Mouse (Mus musculus) kidney, postnatal 0 days (tissue): ENCODE data around the gene Lgr6. TPM values are rescaled to one million over a fixed set of nuclear protein-coding genes. Genes with fewer than 3 reads are reported as not detected.

Source experiments
- ATAC-seq: fragments of 200-750 bp; cut with Nextera tagmentation; replicated peaks from 2 replicates; pipeline ENCODE4 v1.8.0; 2017; ENCODE audit warnings: low read depth, moderate number of reproducible peaks, moderate TSS enrichment, moderate library complexity; ENCODE audit not compliant: low FRiP score
- DNase-seq: peaks from one replicate; pipeline ENCODE4 v3.0.0-alpha.2; 2016; ENCODE audit warnings: low spot score
- H3K27ac ChIP-seq: fragments of 300-500 bp; sonication (generic); 2 replicates; pipeline ENCODE4 v1.5.1; 2014; ENCODE audit warnings: mild to moderate bottlenecking
- H3K27me3 ChIP-seq: fragments of 300-500 bp; sonication (generic); 2 replicates; pipeline ENCODE4 v1.6.1; 2014; ENCODE audit warnings: low read length, mixed read lengths; ENCODE audit not compliant: insufficient read depth
- H3K36me3 ChIP-seq: fragments of 300-500 bp; sonication (generic); 2 replicates; pipeline ENCODE4 v1.6.1; 2014; ENCODE audit warnings: low read length, mixed read lengths; ENCODE audit not compliant: insufficient read depth
- H3K4me1 ChIP-seq: fragments of 300-500 bp; sonication (generic); replicated peaks from 2 replicates; pipeline ENCODE4 v1.6.1; 2014; ENCODE audit warnings: antibody characterized with exemption, low read length, mixed read lengths; ENCODE audit not compliant: insufficient read depth
- H3K4me2 ChIP-seq: fragments of 300-500 bp; sonication (generic); 2 replicates; pipeline ENCODE4 v1.6.1; 2014; ENCODE audit warnings: mild to moderate bottlenecking, low read length, moderate library complexity, mixed read lengths
- H3K4me3 ChIP-seq: fragments of 300-500 bp; sonication (generic); replicated peaks from 2 replicates; pipeline ENCODE4 v1.5.1; 2014; ENCODE audit warnings: low read depth, low read length
- H3K9ac ChIP-seq: fragments of 300-500 bp; sonication (generic); 2 replicates; pipeline ENCODE4 v1.6.1; 2014; ENCODE audit warnings: low read depth, low read length
- H3K9me3 ChIP-seq: fragments of 300-500 bp; sonication (generic); replicated peaks from 2 replicates; pipeline ENCODE4 v1.6.1; 2016; ENCODE audit warnings: low read length, inconsistent platforms, mixed read lengths
- CTCF ChIP-seq: IDR thresholded peaks from 2 replicates; pipeline ENCODE4 v1.5.1; 2016; ENCODE audit warnings: antibody characterized with exemption, low read depth, mild to moderate bottlenecking, moderate library complexity
- WGBS: fragments of 180-500 bp; shearing (Covaris S2); extraction: QIAGEN DNeasy Blood & Tissue Kit; methylation state at CpG from one replicate; pipeline ENCODE4 v1.1.7; 2014; 5-methylcytosine and 5-hydroxymethylcytosine counted together
- polyA plus RNA-seq: library from polyadenylated mRNA; unstranded; fragments of >200 nt; fragmentation: Nextera tagmentation; extraction: Ambion mirVana; gene quantifications from 2 replicates; pipeline ENCODE4 v1.2.1, GENCODE M21; 2015

Gene Lgr6
- polyA plus RNA-seq, 1 experiment from 2014 or later, result 0.83 TPM

DNA sequence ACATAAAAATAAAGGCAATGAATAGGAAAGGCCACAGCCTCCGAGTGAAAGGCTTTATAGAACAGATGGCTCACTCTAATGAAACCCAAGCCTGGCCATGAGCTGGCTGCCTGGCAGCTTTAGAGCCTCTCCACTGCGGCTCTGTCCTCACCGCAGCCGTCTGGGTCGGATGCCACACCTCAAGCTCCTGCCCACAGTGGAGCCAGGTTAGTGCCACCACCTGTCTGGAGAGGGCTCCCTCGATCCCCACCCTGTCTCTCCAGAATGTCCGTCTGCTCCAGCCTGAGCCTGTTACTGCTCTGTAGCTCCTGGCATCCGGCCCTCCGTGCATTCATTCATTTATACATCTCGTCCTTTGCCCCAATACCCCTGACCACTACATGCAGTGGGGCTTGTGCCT lies 15.4 kb downstream of the Lgr6 start:
- no peak for ATAC-seq
- no peaks in the 10 kb centered on the region for H3K4me1 ChIP-seq
- no peak overlapping the region for H3K4me2 ChIP-seq
- H3K27ac ChIP-seq, result no peak overlapping the region
- H3K4me3 ChIP-seq, result no peak overlapping the region
- H3K9me3 ChIP-seq, result no peaks in the 10 kb centered on the region
- H3K36me3 ChIP-seq, result no peaks in the 10 kb centered on the region
- H3K9ac ChIP-seq, result no peak overlapping the region
- 79% methylated on average over 10 of the region's 10 CpGs for WGBS
- no peak for DNase-seq
- TF ChIP-seq CTCF, result no peak
- H3K27me3 ChIP-seq, result 0 out of 2 replicates have a peak, but pooled peaks cover 9% of the 10 kb centered on the region

DNA sequence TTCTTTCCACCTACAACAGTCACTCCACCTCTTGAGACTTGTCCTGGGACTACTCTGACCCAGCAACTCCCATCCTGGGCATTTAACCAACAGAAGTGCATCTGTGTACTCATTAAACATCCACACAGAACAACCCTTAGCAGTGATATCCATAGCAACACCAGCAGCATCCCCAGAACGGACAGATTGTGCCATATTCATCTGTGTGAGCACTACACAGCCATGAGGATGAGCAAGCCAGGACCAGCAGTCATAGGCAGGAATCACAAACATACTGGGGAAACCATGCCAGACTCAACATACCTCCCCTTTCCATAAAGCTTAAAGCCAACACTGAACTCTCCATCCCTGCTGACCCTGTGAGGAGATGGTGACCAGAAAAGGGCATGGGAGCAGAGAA lies 17.7 kb downstream of the Lgr6 start:
- H3K4me2 ChIP-seq, result no peak overlapping the region
- no peak overlapping the region for H3K27ac ChIP-seq
- H3K27me3 ChIP-seq, result peaks cover 14% of the 10 kb centered on the region; the same call in 1 of the 2 replicates
- 71% methylated on average over 1 of the region's 1 CpGs for WGBS
- no peak for TF ChIP-seq CTCF
- DNase-seq (no peak), ATAC-seq (no peak)
- no peak overlapping the region for H3K9ac ChIP-seq
- no peaks in the 10 kb centered on the region for H3K9me3 ChIP-seq
- no peaks in the 10 kb centered on the region for H3K36me3 ChIP-seq
- H3K4me1 ChIP-seq, result no peaks in the 10 kb centered on the region
- H3K4me3 ChIP-seq, result no peak overlapping the region

DNA sequence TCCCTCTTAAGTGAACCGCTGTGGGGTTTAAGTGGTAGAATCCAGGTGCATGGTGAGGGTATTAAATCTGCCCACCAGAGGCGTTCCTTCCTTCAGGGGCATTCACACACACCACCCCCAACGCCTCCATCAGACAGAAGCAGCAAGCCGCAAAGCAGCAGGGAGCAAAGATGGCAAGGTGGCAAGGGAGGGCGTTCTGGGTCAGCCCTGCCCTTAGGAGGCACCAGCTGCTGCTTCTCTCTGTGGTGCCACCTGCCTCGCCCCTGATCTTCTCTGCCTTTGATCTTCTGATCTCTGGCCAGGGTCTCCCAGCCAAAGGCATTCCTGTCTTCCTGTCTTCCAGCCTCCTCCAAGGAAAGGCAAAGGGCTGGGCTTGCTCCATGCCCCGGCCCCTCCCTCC lies 19.1 kb downstream of the Lgr6 start:
- H3K4me3 ChIP-seq, result no peak overlapping the region
- 27% methylated on average over 7 of the region's 7 CpGs for WGBS
- no peak overlapping the region for H3K27ac ChIP-seq
- peaks cover 14% of the 10 kb centered on the region; the same call in 1 of the 2 replicates for H3K27me3 ChIP-seq
- no peaks in the 10 kb centered on the region for H3K4me1 ChIP-seq
- H3K9ac ChIP-seq, result no peak overlapping the region
- no peak for DNase-seq
- no peak for TF ChIP-seq CTCF
- H3K36me3 ChIP-seq, result no peaks in the 10 kb centered on the region
- no peak overlapping the region for H3K4me2 ChIP-seq
- no peak for ATAC-seq
- no peaks in the 10 kb centered on the region for H3K9me3 ChIP-seq

DNA sequence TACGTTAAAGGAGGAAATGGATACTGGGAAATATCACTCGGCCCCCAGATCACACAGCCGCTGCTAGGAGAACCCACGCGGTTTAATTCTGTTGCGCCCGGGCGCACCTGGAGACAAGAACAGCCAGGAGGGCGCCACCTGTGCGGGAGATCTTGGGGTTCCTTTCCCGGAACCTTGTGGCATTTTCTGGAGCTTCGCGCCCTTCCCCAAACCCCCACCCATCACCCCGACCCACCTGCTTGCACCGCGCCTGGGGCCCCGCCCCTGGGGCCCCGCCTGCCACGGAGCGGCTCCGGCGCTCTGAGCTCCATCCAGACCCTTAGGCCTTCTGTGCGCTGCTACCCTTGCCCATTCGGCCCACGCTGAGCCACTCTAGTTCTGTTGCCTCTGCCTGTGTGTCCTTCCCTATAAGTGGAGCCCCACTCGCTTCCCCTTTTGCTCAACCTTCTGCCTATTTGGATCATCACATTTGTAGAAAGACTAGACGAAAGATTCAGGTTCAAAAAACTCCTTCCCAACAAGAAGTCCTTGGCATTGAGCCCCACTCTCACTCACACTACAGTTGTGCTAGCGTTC lies 19.7 kb downstream of the Lgr6 start:
- Histone ChIP-seq H3K36me3 (no peaks in the 10 kb centered on the region), H3K27me3 (peaks cover 14% of the 10 kb centered on the region; the same call in 1 of the 2 replicates), H3K9ac (no peak overlapping the region), H3K4me3 (0 out of 2 replicates have a peak overlapping the region, but pooled peaks have one; percentile 4), H3K9me3 (no peaks in the 10 kb centered on the region), H3K27ac (no peak overlapping the region), H3K4me1 (no peaks in the 10 kb centered on the region), H3K4me2 (peak overlapping the region; percentile 26)
- no peak for TF ChIP-seq CTCF
- DNase-seq (no peak), ATAC-seq (no peak)
- WGBS, result 12% methylated on average over 25 of the region's 28 CpGs

DNA sequence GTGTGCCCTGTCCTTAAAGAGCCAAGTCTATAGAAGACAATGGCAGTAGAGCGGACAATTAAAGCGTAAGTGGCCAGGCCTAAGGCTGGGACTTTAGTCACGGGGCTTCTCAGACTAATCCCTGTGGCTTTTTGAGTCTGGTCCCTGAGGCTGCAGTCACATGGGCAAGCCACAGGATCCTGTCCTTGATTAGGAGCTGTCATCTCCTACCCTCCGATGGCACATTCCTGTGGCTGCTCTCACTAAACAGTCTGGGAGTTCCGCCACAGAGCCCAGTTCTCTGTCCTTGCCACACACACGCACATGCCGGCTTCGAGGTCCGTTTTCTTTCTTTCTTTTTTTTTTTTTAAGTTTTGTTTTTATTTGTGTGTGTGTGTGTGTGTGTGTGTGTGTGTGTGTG lies 21.6 kb downstream of the Lgr6 start:
- DNase-seq (no peak), ATAC-seq (no peak)
- WGBS, result 69% methylated on average over 9 of the region's 9 CpGs
- H3K9ac ChIP-seq, result no peak overlapping the region
- no peak overlapping the region for H3K27ac ChIP-seq
- H3K4me1 ChIP-seq, result no peaks in the 10 kb centered on the region
- peaks cover 14% of the 10 kb centered on the region; the same call in 1 of the 2 replicates for H3K27me3 ChIP-seq
- no peaks in the 10 kb centered on the region for H3K36me3 ChIP-seq
- no peak for TF ChIP-seq CTCF
- H3K4me2 ChIP-seq, result no peak overlapping the region
- no peak overlapping the region for H3K4me3 ChIP-seq
- H3K9me3 ChIP-seq, result no peaks in the 10 kb centered on the region

DNA sequence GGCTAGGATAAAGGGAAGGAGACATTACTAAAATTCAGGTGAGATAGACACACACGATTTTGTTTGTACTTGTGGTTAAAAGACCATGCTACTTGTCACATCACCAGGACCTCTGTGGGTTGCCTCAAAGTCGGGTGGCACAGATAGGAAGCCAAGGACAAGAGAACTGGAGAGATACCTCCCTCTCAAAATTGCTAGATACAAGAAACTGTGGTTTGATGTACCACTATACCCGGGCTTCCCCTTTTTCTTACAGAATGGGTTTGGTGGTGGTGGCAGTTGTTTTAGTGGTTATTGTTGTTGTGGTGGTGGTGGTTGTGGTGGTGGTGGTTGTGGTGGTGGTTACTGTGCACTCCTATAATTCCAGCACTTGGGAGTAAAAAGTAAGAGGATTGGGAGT lies 22.8 kb downstream of the Lgr6 start:
- DNase-seq (no peak), ATAC-seq (no peak)
- peaks cover 14% of the 10 kb centered on the region; the same call in 1 of the 2 replicates for H3K27me3 ChIP-seq

DNA sequence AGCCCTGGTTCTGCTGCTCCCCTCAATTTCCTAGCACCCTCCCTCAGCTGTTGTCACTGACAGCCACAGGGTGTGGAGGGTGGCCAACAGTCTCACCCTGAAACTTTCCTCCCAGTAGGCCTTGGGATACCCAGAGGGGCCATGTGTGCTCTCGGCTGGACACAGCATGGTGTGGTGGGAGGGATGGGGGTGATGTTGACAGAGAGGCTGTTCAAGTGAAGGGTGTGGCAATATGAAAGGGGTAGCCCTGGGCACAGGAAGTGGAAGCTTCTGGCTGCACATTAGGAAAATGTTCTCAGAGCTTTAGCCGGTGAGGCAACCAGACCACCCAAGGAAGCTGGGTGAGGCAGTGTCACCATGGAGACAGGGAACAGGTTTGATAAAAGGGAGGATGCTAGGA lies 26.1 kb downstream of the Lgr6 start:
- H3K36me3 ChIP-seq, result no peaks in the 10 kb centered on the region
- H3K4me1 ChIP-seq, result no peaks in the 10 kb centered on the region
- H3K4me3 ChIP-seq, result no peak overlapping the region
- no peak overlapping the region for H3K27ac ChIP-seq
- H3K4me2 ChIP-seq, result no peak overlapping the region
- TF ChIP-seq CTCF, result no peak
- H3K9me3 ChIP-seq, result no peaks in the 10 kb centered on the region; the same call in 1 of the 2 replicates
- H3K9ac ChIP-seq, result no peak overlapping the region
- 0 out of 2 replicates have a peak, but pooled peaks cover 2% of the 10 kb centered on the region for H3K27me3 ChIP-seq
- DNase-seq (no peak), ATAC-seq (no peak)
- 62% methylated on average over 2 of the region's 2 CpGs for WGBS

More for the DNA sequence above, 22.8 kb downstream of the Lgr6 start:
- Histone ChIP-seq H3K4me2 (no peak overlapping the region), H3K9me3 (no peaks in the 10 kb centered on the region), H3K4me3 (no peak overlapping the region), H3K36me3 (no peaks in the 10 kb centered on the region), H3K27ac (no peak overlapping the region), H3K4me1 (no peaks in the 10 kb centered on the region), H3K9ac (no peak overlapping the region)
- WGBS, result 79% methylated on average over 3 of the region's 3 CpGs
- TF ChIP-seq CTCF, result no peak
